ENCODE assay signal across 9 mouse cellular contexts in genomic region chr11:84968775-84969174, GRCm38 (mm10). TPM values are rescaled to one million over a fixed set of nuclear protein-coding genes. Genes with fewer than 3 reads are reported as not detected.
A peak's percentile ranks its signal among the peaks of the same experiment; 100 is the strongest.
DNase-seq lines count a peak whose midpoint lies in the region; ATAC-seq lines count a peak whose summit lies in the region.
"Had no signal": no experiment of that assay in that cellular context is flagged by ENCODE, and none has a peak within 500 bp of the region (broad histone marks: within the 10 kb centered on the region; RNA-seq: fewer than 3 reads in every experiment).

No protein-coding gene starts in this region.

- H3K4me1 ChIP-seq in heart, embryonic 10.5 days, result peaks cover 42% of the 10 kb centered on the region
- H3K4me1 ChIP-seq in midbrain, embryonic 11.5 days (ENCODE audit: control insufficient read depth, insufficient read depth, low read length), result peaks cover 19% of the 10 kb centered on the region

- H3K36me3 ChIP-seq in heart, embryonic 10.5 days, result no peaks in the 10 kb centered on the region
- no peaks in the 10 kb centered on the region for H3K36me3 ChIP-seq in midbrain, embryonic 11.5 days (ENCODE audit: control insufficient read depth, insufficient read depth, low read length)

- WGBS in heart, embryonic 10.5 days, result 41% methylated on average over 6 of the region's 6 CpGs
- 67% methylated on average over 6 of the region's 6 CpGs for WGBS in midbrain, embryonic 11.5 days

- peak; percentile 99 for DNase-seq in heart, adult 11 months
- no peak for DNase-seq in heart, embryonic 10.5 days (ENCODE audit: low spot score)
- peak; percentile 70 for DNase-seq in adipocyte (ENCODE audit: low spot score)
- peak; percentile 31 to 46 for DNase-seq in gastrocnemius, postnatal 36 days
- peak; percentile 78 to 87 for DNase-seq in lung, adult 18-20 months
- no peak for DNase-seq in layer of hippocampus, adult 8-10 months (ENCODE audit: low spot score in 2 of 2)
- no peak for DNase-seq in spleen, adult 12 weeks (ENCODE audit: low spot score)
- DNase-seq in midbrain, embryonic 11.5 days (ENCODE audit: low spot score, missing footprints), result no peak

- intact Hi-C loops in gastrocnemius, postnatal 36 days (cut with DNase I), result no loop called here

- no peak overlapping the region for H3K4me3 ChIP-seq in heart, embryonic 10.5 days
- H3K4me3 ChIP-seq in midbrain, embryonic 11.5 days (ENCODE audit: low read depth, low read length), result no peak overlapping the region

- H3K27ac ChIP-seq in heart, embryonic 10.5 days, result no peak overlapping the region; the same call in 1 of the 2 replicates
- no peak overlapping the region for H3K27ac ChIP-seq in midbrain, embryonic 11.5 days (ENCODE audit: low read depth, low read length)

- H3K4me2 ChIP-seq in midbrain, embryonic 11.5 days, result no peak overlapping the region

- no peak overlapping the region for H3K9ac ChIP-seq in midbrain, embryonic 11.5 days (ENCODE audit: low read length)

- no peaks in the 10 kb centered on the region for H3K9me3 ChIP-seq in heart, embryonic 10.5 days
- H3K9me3 ChIP-seq in midbrain, embryonic 11.5 days (ENCODE audit: control insufficient read depth, low read length), result no peaks in the 10 kb centered on the region

- no peak for ATAC-seq in midbrain, embryonic 11.5 days (ENCODE audit: low FRiP score)

- H3K27me3 ChIP-seq in heart, embryonic 10.5 days (ENCODE audit: insufficient read depth, poor library complexity, severe bottlenecking), result no peaks in the 10 kb centered on the region
- H3K27me3 ChIP-seq in midbrain, embryonic 11.5 days (ENCODE audit: control insufficient read depth, insufficient read depth, low read length), result no peaks in the 10 kb centered on the region

RNA-seq across cellular contexts. Expression of gene Car4, which starts 11.2 kb away (rescaled TPM):
- polyA plus RNA-seq in heart, embryonic 10.5 days (2016; fragmentation: Nextera tagmentation; extraction: Ambion mirVana), result 24.1 and 38.2 TPM in 2 replicates
- 10 to 100 TPM; 12.9 to 14.6 TPM for total RNA-seq in gastrocnemius, postnatal 36 days (2021)
- 10 to 100 TPM; 54.6 to 84.1 (median 66.1) TPM for total RNA-seq in layer of hippocampus, adult 8-10 months (2022)
- 5.5 and 6.6 TPM in 2 replicates for polyA plus RNA-seq in midbrain, embryonic 11.5 days (2014; fragmentation: Nextera tagmentation; extraction: Ambion mirVana)
- total RNA-seq: liver, adult 2 months had no signal

RNA-seq across cellular contexts. Expression of gene Znhit3, which starts 52.6 kb away (rescaled TPM):
- polyA plus RNA-seq in heart, embryonic 10.5 days (2016; fragmentation: Nextera tagmentation; extraction: Ambion mirVana), result 55.1 and 78.2 TPM in 2 replicates
- total RNA-seq in gastrocnemius, postnatal 36 days (2021), result 10 to 100 TPM; 11.7 to 12.8 TPM
- 10 to 100 TPM; 26.9 to 34.3 (median 31.1) TPM for total RNA-seq in layer of hippocampus, adult 8-10 months (2022)
- 69.4 and 72.4 TPM in 2 replicates for polyA plus RNA-seq in midbrain, embryonic 11.5 days (2014; fragmentation: Nextera tagmentation; extraction: Ambion mirVana)

Comparison
In these comparisons a context has a peak if more than half of its experiments do, and no peak if none do; other contexts are left out.
1. DNase-seq: peak in heart, adult 11 months (single experiment), adipocyte (single experiment), gastrocnemius, postnatal 36 days (2 of 2) and lung, adult 18-20 months (2 of 2); none in heart, embryonic 10.5 days (single experiment), layer of hippocampus, adult 8-10 months (0 of 2), spleen, adult 12 weeks (single experiment) and midbrain, embryonic 11.5 days (single experiment).